Mouse (Mus musculus): ENCODE data around the gene Dag1. TPM values are rescaled to one million over a fixed set of nuclear protein-coding genes. Genes with fewer than 3 reads are reported as not detected.
A peak's percentile ranks its signal among the peaks of the same experiment; 100 is the strongest.
"Not testable (repeated sequence)": the region's sequence is repeated elsewhere in the genome, so short reads cannot be mapped to it uniquely, and the experiment has no call there.

Dag1 gene
- total RNA-seq (2017) = 12.2 and 13.9 TPM in 2 replicates

DNA sequence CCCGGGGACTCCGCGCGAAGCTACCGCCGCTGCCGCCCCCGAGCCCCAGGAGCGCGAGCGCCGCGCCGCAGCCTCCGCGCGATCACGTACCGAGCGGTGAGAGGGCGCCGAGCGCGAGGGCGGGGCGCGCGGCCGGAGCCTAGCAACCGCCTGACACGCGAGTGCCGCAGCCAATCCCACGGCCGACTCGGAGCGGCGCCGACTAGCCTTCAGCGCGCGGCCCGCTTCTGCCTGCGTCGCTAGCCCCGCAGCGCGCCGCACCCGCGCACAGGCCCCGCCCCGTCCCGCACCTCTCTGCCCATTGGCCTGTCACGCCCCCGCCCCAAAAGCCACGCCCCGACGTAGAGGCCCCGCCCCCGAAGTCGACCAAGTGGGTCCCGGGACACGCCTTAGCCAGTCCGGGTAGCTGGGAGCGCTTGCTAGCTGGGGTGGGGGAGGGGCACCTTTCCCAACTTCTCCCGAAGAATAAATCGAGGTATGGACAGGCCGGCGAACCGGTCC is at the start of gene Dag1:
Gene Dag1, minus strand, starts transcription at position 269 of the 501 bp plus-strand sequence.
- peak; percentile 80 for ATAC-seq (ENCODE audit: extremely low read depth, insufficient number of reproducible peaks, low FRiP score, poor library complexity, severe bottlenecking)

- no peak for ATAC-seq (ENCODE audit: extremely low read depth, insufficient number of reproducible peaks, low FRiP score, poor library complexity, severe bottlenecking)
These were observed 44.4 kb upstream of the Dag1 start for GRCm38 (mm10) chr9:108308141-108308540.

GRCm38 (mm10) chr9:108307021-108307807 is 43.5 kb upstream of the Dag1 start:
- no peak for ATAC-seq (ENCODE audit: extremely low read depth, insufficient number of reproducible peaks, low FRiP score, poor library complexity, severe bottlenecking)

- ATAC-seq (ENCODE audit: extremely low read depth, insufficient number of reproducible peaks, low FRiP score, poor library complexity, severe bottlenecking) = peak; percentile 37
These were observed 42.8 kb upstream of the Dag1 start for GRCm38 (mm10) chr9:108306571-108306980.

GRCm38 (mm10) chr9:108305629-108306520 is 42.1 kb upstream of the Dag1 start, which contains the start of the genes Rhoa and Tcta:
Rhoa (plus strand) TSS chr9:108306129.
Tcta (minus strand) TSS chr9:108306160.
- peak; percentile 94 for ATAC-seq (ENCODE audit: extremely low read depth, insufficient number of reproducible peaks, low FRiP score, poor library complexity, severe bottlenecking)

DNA sequence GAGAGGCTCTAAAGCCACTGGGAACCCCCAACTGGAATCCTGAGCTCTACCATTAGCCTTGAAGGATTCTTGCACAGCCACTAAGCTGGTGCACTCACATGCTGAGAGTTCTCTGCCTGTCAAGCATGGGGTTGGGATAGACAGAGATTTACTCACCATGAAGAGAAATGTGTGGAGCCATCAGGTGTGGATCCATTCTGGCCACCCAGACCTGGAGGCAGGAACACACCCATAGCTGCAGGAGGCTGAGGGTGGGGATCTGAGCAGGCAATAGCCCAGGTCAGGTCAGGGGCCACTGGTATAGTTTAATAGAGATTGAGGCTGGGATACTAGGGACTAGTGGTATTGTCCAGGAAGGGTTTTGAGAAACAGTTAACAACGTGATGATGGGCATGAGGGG is 41.4 kb upstream of the Dag1 start:
- no peak for ATAC-seq (ENCODE audit: extremely low read depth, insufficient number of reproducible peaks, low FRiP score, poor library complexity, severe bottlenecking)

DNA sequence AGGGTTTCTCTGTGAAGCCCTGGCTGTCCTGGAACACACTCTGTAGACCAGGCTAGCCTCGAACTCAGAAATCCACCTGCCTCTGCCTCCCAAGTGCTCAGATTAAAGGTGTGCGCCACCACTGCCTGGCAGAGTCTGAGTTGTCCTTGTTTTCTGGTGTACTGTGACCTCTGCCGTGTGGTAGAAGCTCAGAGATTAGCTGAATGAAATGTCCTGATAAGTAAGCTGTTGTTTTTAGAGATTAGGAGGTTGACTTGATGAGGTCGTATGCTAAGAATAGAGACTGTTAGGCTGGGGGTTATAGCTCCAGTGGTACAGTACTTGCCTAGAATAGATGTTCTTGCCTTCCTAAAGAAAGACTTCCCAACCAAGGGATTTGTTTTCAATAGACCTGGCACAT is 41.0 kb upstream of the Dag1 start:
- ATAC-seq (ENCODE audit: extremely low read depth, insufficient number of reproducible peaks, low FRiP score, poor library complexity, severe bottlenecking) = no peak

DNA sequence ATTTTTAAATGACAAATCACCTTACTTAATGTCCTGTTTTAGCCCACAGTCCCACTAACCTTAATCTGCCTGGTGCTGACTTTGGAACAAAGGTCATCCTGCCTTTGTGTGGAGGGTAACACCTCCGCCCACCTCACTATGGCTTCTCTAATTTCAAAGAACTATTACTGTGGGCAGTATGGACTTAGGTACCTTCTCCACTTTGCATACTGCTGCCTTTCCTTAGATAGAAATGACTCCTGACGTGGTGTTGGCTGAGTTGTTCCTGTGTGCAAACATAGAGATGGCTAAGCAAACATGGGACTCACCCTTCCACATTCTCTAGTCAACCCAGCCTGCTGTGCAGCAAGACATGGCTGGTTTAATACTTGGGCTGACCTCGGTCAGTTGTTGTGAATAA is 38.1 kb upstream of the Dag1 start:
- ATAC-seq (ENCODE audit: extremely low read depth, insufficient number of reproducible peaks, low FRiP score, poor library complexity, severe bottlenecking) = no peak

DNA sequence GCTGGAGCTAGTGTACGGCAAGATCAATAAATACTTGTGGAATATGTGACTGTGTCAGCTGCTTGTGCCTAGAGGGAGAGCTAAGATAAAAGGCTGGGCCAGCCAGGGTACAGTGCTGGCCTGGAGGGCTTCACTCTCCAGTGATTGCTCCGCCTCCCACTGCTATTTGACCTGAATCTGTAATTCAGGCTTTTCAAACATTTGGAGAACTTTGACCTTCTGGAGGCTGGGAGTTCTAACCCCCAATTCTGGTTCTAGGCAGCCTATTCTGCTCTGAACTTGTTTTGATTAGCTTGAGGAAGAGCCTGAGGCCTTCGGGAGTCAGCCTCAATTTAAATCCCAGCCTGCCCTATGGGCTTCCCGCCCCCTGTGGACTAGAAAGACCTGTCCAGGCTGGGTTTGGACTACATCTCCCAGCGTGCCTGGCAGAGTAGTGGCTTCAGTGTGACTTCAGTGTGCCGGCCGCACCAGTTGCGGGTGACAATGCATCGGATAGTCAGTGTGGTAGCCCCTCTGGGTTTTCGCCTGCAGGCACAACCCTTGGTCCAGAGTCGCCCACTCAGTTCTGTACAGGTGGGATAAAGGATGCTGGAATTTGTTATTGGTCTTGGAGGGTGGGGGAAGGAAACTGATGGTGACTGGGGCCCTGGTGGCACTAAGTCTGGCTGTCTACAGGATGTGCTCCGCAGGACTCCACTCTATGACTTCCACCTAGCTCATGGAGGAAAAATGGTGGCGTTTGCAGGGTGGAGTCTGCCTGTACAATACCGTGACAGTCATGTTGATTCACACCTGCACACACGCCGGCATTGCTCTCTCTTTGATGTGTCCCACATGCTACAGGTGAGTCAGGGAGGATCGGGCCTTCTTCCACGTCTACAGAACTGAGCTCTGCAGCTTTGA is 32.9 kb upstream of the Dag1 start, which contains the start of gene Amt:
Gene Amt, plus strand, starts transcription at position 401 of the 903 bp plus-strand sequence.
- no peak for ATAC-seq (ENCODE audit: extremely low read depth, insufficient number of reproducible peaks, low FRiP score, poor library complexity, severe bottlenecking)

DNA sequence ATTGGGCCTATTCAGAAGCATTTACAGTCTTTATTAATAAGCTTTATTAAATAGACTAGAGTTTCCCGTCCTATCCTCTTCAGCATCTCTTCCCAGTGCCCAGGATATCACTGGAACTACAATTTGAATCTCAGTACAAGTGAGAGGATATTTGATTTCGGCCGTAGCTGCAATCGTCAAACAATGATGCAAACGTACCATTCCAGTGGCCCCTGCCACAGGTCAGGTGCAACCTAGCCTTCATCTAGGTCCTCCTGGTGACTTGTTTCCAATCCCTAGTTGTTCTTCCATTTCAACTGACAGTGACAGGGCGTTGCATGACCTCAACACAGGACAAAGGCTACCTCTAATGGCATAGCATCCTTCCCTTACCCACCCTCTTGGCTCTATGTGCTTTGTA is 27.0 kb upstream of the Dag1 start:
- no peak for ATAC-seq (ENCODE audit: extremely low read depth, insufficient number of reproducible peaks, low FRiP score, poor library complexity, severe bottlenecking)

DNA sequence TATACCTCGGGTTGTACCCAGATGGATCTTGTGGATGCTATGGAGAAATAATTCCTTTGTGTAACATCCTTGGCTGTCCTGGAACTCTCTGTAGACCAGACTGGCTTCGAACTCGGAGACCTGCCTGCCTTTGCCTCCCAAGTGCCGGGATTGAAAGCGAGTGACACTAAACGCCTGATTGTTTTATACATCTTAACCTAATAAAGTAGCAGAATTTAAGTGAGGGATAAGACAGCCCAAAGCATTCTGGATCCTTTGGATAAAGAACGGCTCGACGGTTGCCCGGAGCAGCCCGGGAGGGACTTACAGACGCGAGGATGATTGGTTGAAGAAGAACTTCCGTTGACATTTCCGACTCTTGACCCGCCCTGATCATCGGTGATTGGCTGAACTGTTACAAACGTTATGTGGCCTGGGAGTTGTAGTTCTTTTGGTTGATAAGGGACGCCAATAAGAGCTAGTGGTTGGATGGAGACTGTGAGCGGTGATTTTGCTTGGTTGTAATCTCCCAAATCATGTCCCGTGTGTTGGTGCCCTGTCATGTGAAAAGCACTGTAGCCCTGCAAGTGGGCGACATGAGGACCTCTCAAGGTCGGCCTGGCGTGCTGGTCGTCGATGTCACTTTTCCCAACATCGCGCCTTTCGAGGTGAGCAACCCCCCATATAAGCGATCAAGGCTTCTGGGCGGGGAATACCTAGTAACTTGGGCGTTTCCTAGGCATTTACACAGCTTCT is 26.4 kb upstream of the Dag1 start, which contains the start of gene Nicn1:
Gene Nicn1, plus strand, starts transcription at position 414 of the 735 bp plus-strand sequence.
- peak; percentile 100 for ATAC-seq (ENCODE audit: extremely low read depth, insufficient number of reproducible peaks, low FRiP score, poor library complexity, severe bottlenecking)

DNA sequence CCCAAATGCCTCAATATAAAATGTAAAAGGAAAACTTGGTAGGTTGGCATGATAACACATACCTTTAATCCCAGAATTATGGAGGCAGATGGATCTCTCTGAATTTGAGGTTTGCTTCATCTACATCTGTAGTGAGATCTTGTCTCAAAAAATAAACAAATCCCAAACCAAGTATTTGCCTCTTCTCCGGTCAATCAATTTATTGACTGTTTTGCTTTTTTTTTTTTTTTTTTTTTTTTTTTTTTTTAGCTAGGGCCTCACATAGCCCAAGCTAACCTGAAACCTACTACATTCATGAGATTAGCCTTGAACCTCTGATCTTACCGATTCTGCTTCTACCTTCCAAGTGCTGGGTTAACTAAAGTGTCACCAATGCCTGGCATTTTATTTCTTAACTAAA is 25.6 kb upstream of the Dag1 start:
- no peak for ATAC-seq (ENCODE audit: extremely low read depth, insufficient number of reproducible peaks, low FRiP score, poor library complexity, severe bottlenecking)

- not testable (repeated sequence) for ATAC-seq (ENCODE audit: extremely low read depth, insufficient number of reproducible peaks, low FRiP score, poor library complexity, severe bottlenecking)
These were observed 23.9 kb upstream of the Dag1 start for GRCm38 (mm10) chr9:108287526-108288238.

DNA sequence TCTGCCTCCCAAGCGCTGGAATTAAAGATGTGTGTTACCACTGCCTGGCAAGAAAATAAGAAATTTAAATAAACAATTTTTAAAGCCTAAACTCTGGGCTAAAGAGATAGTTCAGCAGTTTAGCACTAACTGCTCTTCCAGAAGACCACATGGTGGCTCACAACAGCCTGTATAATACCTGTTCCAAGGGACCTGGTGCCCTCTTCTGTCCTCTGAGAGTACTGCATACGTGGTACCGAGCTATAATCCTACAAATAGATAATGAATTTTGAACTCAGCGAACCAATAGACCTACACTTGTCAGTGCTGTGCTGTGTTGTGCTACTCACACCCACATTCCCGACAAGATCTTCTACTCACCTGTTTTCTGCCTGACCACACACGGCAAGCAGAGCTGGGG is 20.7 kb upstream of the Dag1 start:
- peak; percentile 100 for ATAC-seq (ENCODE audit: extremely low read depth, insufficient number of reproducible peaks, low FRiP score, poor library complexity, severe bottlenecking)

GRCm38 (mm10) chr9:108280071-108280828 is 16.5 kb upstream of the Dag1 start:
- no peak for ATAC-seq (ENCODE audit: extremely low read depth, insufficient number of reproducible peaks, low FRiP score, poor library complexity, severe bottlenecking)

DNA sequence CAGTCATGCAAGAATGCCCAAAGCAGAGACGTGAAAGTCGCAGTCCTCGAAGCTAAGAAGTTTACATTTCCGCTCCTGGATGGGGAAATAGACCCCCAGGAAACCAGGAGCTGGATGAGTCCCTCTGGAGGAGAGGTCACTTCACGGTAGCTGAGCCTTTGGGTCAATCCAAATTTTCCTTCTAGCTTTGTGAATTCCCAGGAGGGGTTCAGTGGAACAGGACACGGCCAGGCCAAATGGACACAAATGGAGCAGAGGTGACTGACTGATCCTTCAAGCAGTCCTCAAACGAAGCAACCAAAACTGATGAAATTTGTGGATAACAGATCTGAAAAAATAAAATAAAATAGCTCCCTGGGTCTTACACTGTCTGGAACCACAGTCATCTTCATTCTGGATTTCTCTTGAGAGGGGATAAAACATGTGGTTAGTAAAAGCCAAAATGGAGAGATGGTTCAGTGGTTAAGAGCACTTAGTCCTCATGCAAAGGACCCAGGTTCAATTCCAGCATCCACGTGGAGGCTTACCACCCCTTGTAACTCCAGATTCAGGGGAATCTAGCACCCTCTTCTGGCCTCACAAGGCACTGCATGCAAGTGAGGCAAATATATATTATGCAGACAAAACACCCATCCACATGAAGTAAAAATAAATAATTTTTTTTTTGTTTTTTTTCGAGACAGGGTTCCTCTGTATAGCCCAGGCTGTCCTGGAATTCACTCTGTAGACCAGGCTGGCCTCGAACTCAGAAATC is 15.1 kb upstream of the Dag1 start:
- peak; percentile 53; the same call in 1 of the 2 replicates for ATAC-seq (ENCODE audit: extremely low read depth, insufficient number of reproducible peaks, low FRiP score, poor library complexity, severe bottlenecking)
